Mouse (Mus musculus): ENCODE data around the gene Aacs. TPM values are rescaled to one million over a fixed set of nuclear protein-coding genes. Genes with fewer than 3 reads are reported as not detected.

Gene Aacs
- polyA plus RNA-seq, 1 experiment from 2014 or later: 37.7 TPM

DNA sequence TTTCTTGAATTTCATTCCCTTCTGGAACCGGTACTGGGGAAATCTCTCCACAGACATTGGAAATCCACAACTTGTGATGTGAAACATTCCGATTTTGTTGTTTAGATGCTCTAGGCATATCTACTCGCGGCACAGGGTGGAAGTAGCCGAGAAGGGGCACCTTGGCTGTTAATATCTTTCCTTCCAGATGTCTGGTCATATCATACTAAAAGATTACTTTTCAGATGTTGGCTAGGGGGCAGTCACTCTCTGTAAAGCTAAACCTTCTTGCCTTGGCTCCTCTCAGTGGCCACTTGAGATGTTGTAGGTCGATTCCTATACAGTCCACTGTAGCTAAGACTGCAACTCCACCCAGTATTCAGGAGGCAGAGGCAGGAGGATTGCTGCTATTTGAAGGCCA lies 19.5 kb upstream of the Aacs start:
- peaks cover 35% of the 10 kb centered on the region for H3K36me3 ChIP-seq (ENCODE audit: control insufficient read depth, insufficient read depth, low read length)
- H3K4me2 ChIP-seq (ENCODE audit: low read depth, low read length): no peak overlapping the region
- ATAC-seq (ENCODE audit: low read depth) (no peak), DNase-seq (ENCODE audit: low spot score) (no peak)
- H3K4me1 ChIP-seq (ENCODE audit: control insufficient read depth, insufficient read depth, low read length): no peaks in the 10 kb centered on the region
- H3K27ac ChIP-seq (replicated peaks; ENCODE audit: low read depth, low read length): no peak overlapping the region
- WGBS: 89% methylated on average over 6 of the region's 6 CpGs
- no peaks in the 10 kb centered on the region for H3K27me3 ChIP-seq (replicated peaks; ENCODE audit: control insufficient read depth, insufficient read depth, low read length)
- no peaks in the 10 kb centered on the region for H3K9me3 ChIP-seq (ENCODE audit: control insufficient read depth, low read length)
- H3K4me3 ChIP-seq (ENCODE audit: low read depth, low read length): no peak overlapping the region
- H3K9ac ChIP-seq (ENCODE audit: low read depth, low read length): no peak overlapping the region

DNA sequence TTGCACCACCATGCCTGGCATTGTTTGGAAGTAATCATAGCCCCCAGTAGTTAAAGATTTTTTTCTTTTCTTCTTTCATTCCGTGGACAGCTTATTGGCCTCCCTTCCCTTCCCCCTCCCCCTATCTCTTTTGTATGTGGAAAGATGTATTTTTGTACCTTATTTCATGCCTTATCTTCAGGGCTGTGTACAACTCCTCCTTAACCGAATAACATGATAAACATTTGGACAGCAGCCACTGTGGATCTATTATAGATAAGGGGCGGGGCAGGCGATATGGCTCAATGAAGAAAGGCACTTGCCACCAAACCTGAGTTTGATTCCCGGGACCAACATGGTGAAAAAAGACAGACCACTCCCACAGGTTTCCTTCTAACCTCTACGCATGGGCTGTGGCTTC lies 18.1 kb upstream of the Aacs start:
- Histone ChIP-seq H3K36me3 (ENCODE audit: control insufficient read depth, insufficient read depth, low read length) (peaks cover 31% of the 10 kb centered on the region), H3K27ac (replicated peaks; ENCODE audit: low read depth, low read length) (no peak overlapping the region), H3K4me2 (ENCODE audit: low read depth, low read length) (no peak overlapping the region), H3K4me1 (ENCODE audit: control insufficient read depth, insufficient read depth, low read length) (no peaks in the 10 kb centered on the region), H3K4me3 (ENCODE audit: low read depth, low read length) (no peak overlapping the region), H3K27me3 (replicated peaks; ENCODE audit: control insufficient read depth, insufficient read depth, low read length) (no peaks in the 10 kb centered on the region), H3K9ac (ENCODE audit: low read depth, low read length) (no peak overlapping the region), H3K9me3 (ENCODE audit: control insufficient read depth, low read length) (no peaks in the 10 kb centered on the region)
- WGBS: 95% methylated on average over 6 of the region's 6 CpGs
- ATAC-seq (ENCODE audit: low read depth) (no peak), DNase-seq (ENCODE audit: low spot score) (no peak)

DNA sequence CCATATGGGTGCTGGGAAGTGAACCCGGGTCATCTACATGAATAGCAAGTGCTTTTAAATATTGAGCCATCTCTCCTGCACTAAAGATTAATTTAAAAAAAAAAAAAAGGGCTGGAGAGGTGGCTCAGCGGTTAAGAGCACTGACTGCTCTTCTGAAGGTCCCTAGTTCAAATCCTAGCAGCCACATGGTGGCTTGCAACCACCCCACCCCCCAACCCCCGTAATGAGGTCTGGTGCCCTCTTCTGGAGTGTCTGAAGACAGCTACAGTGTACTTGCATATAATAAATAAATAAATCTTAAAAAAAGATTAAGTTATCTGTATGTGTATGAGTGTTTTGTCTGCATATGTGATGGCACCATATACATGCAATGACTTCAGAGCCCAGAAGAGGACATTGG lies 15.0 kb upstream of the Aacs start:
- Histone ChIP-seq H3K4me1 (ENCODE audit: control insufficient read depth, insufficient read depth, low read length) (0 out of 2 replicates have a peak, but pooled peaks cover 5% of the 10 kb centered on the region), H3K4me3 (ENCODE audit: low read depth, low read length) (no peak overlapping the region), H3K9me3 (ENCODE audit: control insufficient read depth, low read length) (no peaks in the 10 kb centered on the region), H3K36me3 (ENCODE audit: control insufficient read depth, insufficient read depth, low read length) (peaks cover 14% of the 10 kb centered on the region), H3K9ac (ENCODE audit: low read depth, low read length) (no peak overlapping the region), H3K27ac (replicated peaks; ENCODE audit: low read depth, low read length) (no peak overlapping the region), H3K4me2 (ENCODE audit: low read depth, low read length) (no peak overlapping the region), H3K27me3 (replicated peaks; ENCODE audit: control insufficient read depth, insufficient read depth, low read length) (no peaks in the 10 kb centered on the region)
- 80% methylated on average over 3 of the region's 3 CpGs for WGBS
- ATAC-seq (ENCODE audit: low read depth) (no peak), DNase-seq (ENCODE audit: low spot score) (no peak)

DNA sequence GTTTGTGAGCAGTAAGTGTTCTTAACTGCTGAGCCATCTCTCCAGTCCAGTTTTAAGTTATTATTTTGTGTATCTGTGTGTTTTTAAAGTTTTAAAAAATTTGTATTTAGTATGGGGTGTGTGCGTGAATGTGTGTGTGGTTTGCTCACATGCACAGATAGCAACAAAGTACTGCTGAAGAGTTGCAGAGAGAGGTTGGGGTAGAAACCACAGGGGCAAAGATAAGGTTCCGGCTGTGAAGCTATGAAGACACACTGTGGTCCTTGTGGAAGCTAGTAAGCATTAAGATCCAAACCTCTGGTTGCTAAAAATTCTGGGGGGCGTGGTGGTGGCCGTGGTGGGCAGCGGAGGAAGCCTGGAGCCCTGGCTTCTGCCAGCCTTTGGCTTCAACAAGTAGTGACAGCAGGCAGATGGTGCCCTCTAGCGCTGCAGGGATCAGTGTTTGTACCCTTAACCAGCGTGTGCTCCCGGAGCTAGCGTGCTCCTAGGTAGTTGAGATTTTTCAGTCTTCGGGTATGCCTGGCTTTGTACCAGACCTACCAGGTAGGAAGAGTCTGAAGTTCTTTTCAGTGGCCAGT lies 13.7 kb upstream of the Aacs start:
- WGBS: 64% methylated on average over 10 of the region's 10 CpGs
- peaks cover 4% of the 10 kb centered on the region; the same call in 1 of the 2 replicates for H3K36me3 ChIP-seq (ENCODE audit: control insufficient read depth, insufficient read depth, low read length)
- no peak overlapping the region for H3K9ac ChIP-seq (ENCODE audit: low read depth, low read length)
- ATAC-seq (ENCODE audit: low read depth): no peak
- no peaks in the 10 kb centered on the region for H3K9me3 ChIP-seq (ENCODE audit: control insufficient read depth, low read length)
- 0 out of 2 replicates have a peak, but pooled peaks cover 5% of the 10 kb centered on the region for H3K4me1 ChIP-seq (ENCODE audit: control insufficient read depth, insufficient read depth, low read length)
- no peak overlapping the region for H3K4me3 ChIP-seq (ENCODE audit: low read depth, low read length)
- H3K4me2 ChIP-seq (ENCODE audit: low read depth, low read length): no peak overlapping the region
- H3K27me3 ChIP-seq (replicated peaks; ENCODE audit: control insufficient read depth, insufficient read depth, low read length): no peaks in the 10 kb centered on the region
- DNase-seq (ENCODE audit: low spot score): peak; percentile 56
- no peak overlapping the region for H3K27ac ChIP-seq (replicated peaks; ENCODE audit: low read depth, low read length)

DNA sequence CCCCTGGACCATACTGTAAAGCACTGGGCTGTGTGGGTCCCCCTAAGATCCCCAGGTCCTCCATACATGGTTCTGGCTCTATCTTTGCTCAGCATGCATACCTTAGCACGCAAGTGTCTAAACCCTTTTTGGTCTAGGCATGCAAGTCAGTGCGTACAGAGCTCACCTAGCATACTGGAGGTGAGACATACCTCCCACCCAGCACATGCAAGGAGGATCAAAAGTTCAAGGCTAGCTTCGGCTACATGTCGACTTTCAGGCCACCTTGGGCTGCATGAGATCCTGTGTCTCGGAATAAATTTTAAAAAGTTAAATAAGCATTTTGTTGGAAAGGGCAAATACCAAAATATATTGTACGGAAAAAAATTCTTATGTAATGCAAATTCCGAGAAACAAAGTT lies 10.4 kb upstream of the Aacs start:
- Histone ChIP-seq H3K4me2 (ENCODE audit: low read depth, low read length) (peak overlapping the region; percentile 53), H3K27me3 (replicated peaks; ENCODE audit: control insufficient read depth, insufficient read depth, low read length) (no peaks in the 10 kb centered on the region), H3K9ac (ENCODE audit: low read depth, low read length) (no peak overlapping the region), H3K4me1 (ENCODE audit: control insufficient read depth, insufficient read depth, low read length) (0 out of 2 replicates have a peak, but pooled peaks cover 5% of the 10 kb centered on the region), H3K36me3 (ENCODE audit: control insufficient read depth, insufficient read depth, low read length) (no peaks in the 10 kb centered on the region), H3K4me3 (ENCODE audit: low read depth, low read length) (peak overlapping the region; percentile 20), H3K9me3 (ENCODE audit: control insufficient read depth, low read length) (no peaks in the 10 kb centered on the region), H3K27ac (replicated peaks; ENCODE audit: low read depth, low read length) (no peak overlapping the region)
- 36% methylated on average over 7 of the region's 7 CpGs for WGBS
- DNase-seq (ENCODE audit: low spot score) (no peak), ATAC-seq (ENCODE audit: low read depth) (peak; percentile 4; the same call in 1 of the 2 replicates)

DNA sequence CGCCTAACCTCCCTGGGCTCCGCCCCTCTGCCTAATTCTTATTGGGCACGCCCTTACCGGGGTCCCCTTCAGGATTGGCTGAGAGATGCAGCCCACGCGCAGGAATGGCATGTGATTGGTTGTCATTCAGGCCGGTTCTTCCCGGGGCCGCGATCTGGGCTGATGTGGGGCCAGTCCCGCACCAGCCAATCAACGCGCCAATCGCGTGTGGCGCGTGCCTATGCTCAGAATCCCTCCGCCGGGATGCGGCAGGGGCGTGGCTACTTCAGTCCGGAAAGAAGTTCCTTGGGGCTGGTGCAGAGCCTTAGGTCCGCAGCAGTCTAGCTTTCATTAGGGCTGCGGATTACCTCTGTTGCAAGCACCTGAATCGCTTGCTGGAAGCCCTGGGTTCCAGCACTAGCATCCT lies 9.9 kb upstream of the Aacs start:
- Histone ChIP-seq H3K4me2 (ENCODE audit: low read depth, low read length) (peak overlapping the region; percentile 53), H3K9ac (ENCODE audit: low read depth, low read length) (peak overlapping the region; percentile 32; the same call in 1 of the 2 replicates), H3K27ac (replicated peaks; ENCODE audit: low read depth, low read length) (no peak overlapping the region), H3K36me3 (ENCODE audit: control insufficient read depth, insufficient read depth, low read length) (no peaks in the 10 kb centered on the region), H3K4me3 (ENCODE audit: low read depth, low read length) (peak overlapping the region; percentile 30), H3K4me1 (ENCODE audit: control insufficient read depth, insufficient read depth, low read length) (0 out of 2 replicates have a peak, but pooled peaks cover 5% of the 10 kb centered on the region), H3K27me3 (replicated peaks; ENCODE audit: control insufficient read depth, insufficient read depth, low read length) (no peaks in the 10 kb centered on the region), H3K9me3 (ENCODE audit: control insufficient read depth, low read length) (no peaks in the 10 kb centered on the region)
- peak; percentile 100 for DNase-seq (ENCODE audit: low spot score)
- peak; percentile 100 for ATAC-seq (ENCODE audit: low read depth)
- under 1% methylated on average over 25 of the region's 25 CpGs for WGBS

DNA sequence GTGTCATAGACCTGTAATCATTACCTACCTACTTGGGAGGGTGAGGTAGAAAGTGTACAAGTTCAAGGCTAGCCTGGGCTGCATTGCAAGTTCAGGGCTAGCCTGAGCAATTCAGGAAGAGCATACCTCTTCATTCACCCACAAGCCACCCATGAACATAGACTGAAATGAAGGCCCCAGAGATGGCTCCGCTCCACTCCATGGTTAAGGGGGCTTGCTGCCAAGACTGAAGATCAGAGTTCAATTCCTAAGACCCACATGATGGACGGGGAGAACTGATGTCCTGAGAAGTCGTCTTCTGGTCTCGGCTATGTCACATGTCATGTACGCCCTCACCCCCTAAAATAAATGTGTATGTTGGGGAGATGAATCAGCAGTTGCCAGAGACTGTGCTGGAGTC lies 9.1 kb upstream of the Aacs start:
- 82% methylated on average over 5 of the region's 5 CpGs for WGBS
- no peak overlapping the region for H3K4me2 ChIP-seq (ENCODE audit: low read depth, low read length)

DNA sequence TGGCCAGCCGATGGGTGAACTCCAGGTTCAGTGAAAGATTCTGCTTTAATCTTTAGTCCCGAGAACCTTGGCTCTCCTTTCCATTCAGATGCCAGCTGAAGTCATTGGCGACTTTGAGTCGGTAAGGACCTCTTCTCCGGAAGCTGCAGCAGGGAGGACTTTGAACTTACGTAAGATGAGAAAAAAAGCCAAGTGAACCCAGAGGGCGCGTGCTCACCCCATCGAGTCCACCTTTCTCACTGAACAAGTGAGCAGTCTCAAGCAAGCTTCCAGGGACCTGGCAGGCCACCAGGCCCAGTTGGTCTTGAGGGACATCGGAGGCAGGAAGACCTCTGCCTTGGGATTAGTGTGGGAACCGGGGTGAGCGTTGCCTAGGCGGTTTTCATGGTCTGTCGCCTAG lies 8.4 kb upstream of the Aacs start:
- Histone ChIP-seq H3K36me3 (ENCODE audit: control insufficient read depth, insufficient read depth, low read length) (no peaks in the 10 kb centered on the region), H3K4me2 (ENCODE audit: low read depth, low read length) (no peak overlapping the region), H3K4me1 (ENCODE audit: control insufficient read depth, insufficient read depth, low read length) (0 out of 2 replicates have a peak, but pooled peaks cover 5% of the 10 kb centered on the region), H3K9ac (ENCODE audit: low read depth, low read length) (no peak overlapping the region), H3K9me3 (ENCODE audit: control insufficient read depth, low read length) (no peaks in the 10 kb centered on the region), H3K27ac (replicated peaks; ENCODE audit: low read depth, low read length) (no peak overlapping the region), H3K4me3 (ENCODE audit: low read depth, low read length) (no peak overlapping the region), H3K27me3 (replicated peaks; ENCODE audit: control insufficient read depth, insufficient read depth, low read length) (no peaks in the 10 kb centered on the region)
- DNase-seq (ENCODE audit: low spot score) (no peak), ATAC-seq (ENCODE audit: low read depth) (no peak)
- 88% methylated on average over 14 of the region's 14 CpGs for WGBS

More for the DNA sequence above, 9.1 kb upstream of the Aacs start:
- H3K27ac ChIP-seq (replicated peaks; ENCODE audit: low read depth, low read length): no peak overlapping the region
- ATAC-seq (ENCODE audit: low read depth) (no peak), DNase-seq (ENCODE audit: low spot score) (no peak)
- no peaks in the 10 kb centered on the region for H3K36me3 ChIP-seq (ENCODE audit: control insufficient read depth, insufficient read depth, low read length)
- no peak overlapping the region for H3K4me3 ChIP-seq (ENCODE audit: low read depth, low read length)
- H3K4me1 ChIP-seq (ENCODE audit: control insufficient read depth, insufficient read depth, low read length): 0 out of 2 replicates have a peak, but pooled peaks cover 5% of the 10 kb centered on the region
- no peak overlapping the region for H3K9ac ChIP-seq (ENCODE audit: low read depth, low read length)
- no peaks in the 10 kb centered on the region for H3K9me3 ChIP-seq (ENCODE audit: control insufficient read depth, low read length)
- H3K27me3 ChIP-seq (replicated peaks; ENCODE audit: control insufficient read depth, insufficient read depth, low read length): no peaks in the 10 kb centered on the region

DNA sequence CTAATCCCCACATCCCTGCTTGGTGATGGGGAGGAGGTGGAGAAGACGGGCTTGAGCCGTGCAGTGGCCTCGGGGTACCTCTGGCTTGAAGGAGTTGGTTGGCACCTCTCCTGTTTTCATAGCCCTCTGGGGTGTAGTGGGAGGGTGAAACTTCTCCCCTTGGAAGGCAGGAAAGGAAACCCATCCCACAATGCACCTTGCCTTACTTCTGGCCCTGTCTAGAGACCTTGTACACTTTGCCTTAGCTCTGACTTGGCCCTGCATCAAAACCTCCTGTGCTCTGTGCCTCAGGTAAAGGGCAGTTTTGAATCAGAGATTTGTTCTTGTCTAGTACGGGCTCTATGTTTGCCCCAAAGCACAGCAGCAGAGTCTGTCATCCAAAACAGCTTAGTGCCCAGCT lies 4.9 kb upstream of the Aacs start:
- 78% methylated on average over 4 of the region's 4 CpGs for WGBS
- ATAC-seq (ENCODE audit: low read depth): no peak
- H3K27ac ChIP-seq (replicated peaks; ENCODE audit: low read depth, low read length): no peak overlapping the region

More for the DNA sequence above, 4.9 kb upstream of the Aacs start:
- Histone ChIP-seq H3K27me3 (replicated peaks; ENCODE audit: control insufficient read depth, insufficient read depth, low read length) (no peaks in the 10 kb centered on the region), H3K4me1 (ENCODE audit: control insufficient read depth, insufficient read depth, low read length) (no peaks in the 10 kb centered on the region), H3K36me3 (ENCODE audit: control insufficient read depth, insufficient read depth, low read length) (no peaks in the 10 kb centered on the region), H3K9ac (ENCODE audit: low read depth, low read length) (no peak overlapping the region), H3K4me2 (ENCODE audit: low read depth, low read length) (no peak overlapping the region), H3K9me3 (ENCODE audit: control insufficient read depth, low read length) (no peaks in the 10 kb centered on the region), H3K4me3 (ENCODE audit: low read depth, low read length) (no peak overlapping the region)
- no peak for DNase-seq (ENCODE audit: low spot score)

Data from embryonic facial prominence, embryonic 14.5 days (tissue).